Mouse (Mus musculus): Measurements from ENCODE around the gene Mea1. TPM values are rescaled to one million over a fixed set of nuclear protein-coding genes. Genes with fewer than 3 reads are reported as not detected.

Gene Mea1
- total and polyA plus RNA-seq, 2 experiments from 2014 or later: 44.0 to 101 TPM

GRCm38 (mm10) chr17:46727271-46727670, 48.7 kb downstream of the Mea1 start:
- DNase-seq (ENCODE audit: low spot score) (no peak), ATAC-seq (ENCODE audit: insufficient read depth, low read depth) (no peak)
- no peaks in the 10 kb centered on the region for H3K4me1 ChIP-seq (ENCODE audit: control insufficient read depth, insufficient read depth)
- no peak for TF ChIP-seq EP300 (IDR thresholded peaks at IDR 0.05; ENCODE audit: low read depth)
- TF ChIP-seq CTCF (IDR thresholded peaks at IDR 0.05; ENCODE audit: low read depth): no peak
- 90% methylated on average over 11 of the region's 11 CpGs for WGBS
- no peak overlapping the region for H3K9ac ChIP-seq (replicated peaks; ENCODE audit: low read depth, low read length)
- H3K27me3 ChIP-seq (ENCODE audit: control insufficient read depth, insufficient read depth, low read length): peaks cover 11% of the 10 kb centered on the region; the same call in 1 of the 2 replicates
- H3K4me2 ChIP-seq (ENCODE audit: low read depth, low read length): no peak overlapping the region
- H3K27ac ChIP-seq (ENCODE audit: low read depth): no peak overlapping the region
- H3K9me3 ChIP-seq (replicated peaks; ENCODE audit: control insufficient read depth, low read length): no peaks in the 10 kb centered on the region
- no peak overlapping the region for H3K4me3 ChIP-seq (ENCODE audit: low read depth, low read length)
- H3K36me3 ChIP-seq (replicated peaks; ENCODE audit: control insufficient read depth, insufficient read depth, low read length): peaks cover 6% of the 10 kb centered on the region; the same call in 1 of the 2 replicates

- Histone ChIP-seq H3K4me3 (ENCODE audit: low read depth, low read length) (no peak overlapping the region), H3K9me3 (replicated peaks; ENCODE audit: control insufficient read depth, low read length) (no peaks in the 10 kb centered on the region), H3K4me2 (ENCODE audit: low read depth, low read length) (no peak overlapping the region), H3K9ac (replicated peaks; ENCODE audit: low read depth, low read length) (no peak overlapping the region), H3K36me3 (replicated peaks; ENCODE audit: control insufficient read depth, insufficient read depth, low read length) (peaks cover 4% of the 10 kb centered on the region; the same call in 1 of the 2 replicates), H3K4me1 (ENCODE audit: control insufficient read depth, insufficient read depth) (no peaks in the 10 kb centered on the region), H3K27ac (ENCODE audit: low read depth) (no peak overlapping the region), H3K27me3 (ENCODE audit: control insufficient read depth, insufficient read depth, low read length) (peaks cover 11% of the 10 kb centered on the region; the same call in 1 of the 2 replicates)
- DNase-seq (ENCODE audit: low spot score): no peak
- TF ChIP-seq CTCF (IDR thresholded peaks at IDR 0.05; ENCODE audit: low read depth) (0 out of 2 replicates have a peak, but pooled peaks have one; percentile 13), EP300 (IDR thresholded peaks at IDR 0.05; ENCODE audit: low read depth) (no peak)
- WGBS: 38% methylated on average over 6 of the region's 6 CpGs
- ATAC-seq (ENCODE audit: insufficient read depth, low read depth): no peak
Observed at GRCm38 (mm10) chr17:46728021-46728420, 49.4 kb downstream of the Mea1 start.

GRCm38 (mm10) chr17:46728496-46728895, 49.9 kb downstream of the Mea1 start:
- peaks cover 11% of the 10 kb centered on the region; the same call in 1 of the 2 replicates for H3K27me3 ChIP-seq (ENCODE audit: control insufficient read depth, insufficient read depth, low read length)
- H3K9me3 ChIP-seq (replicated peaks; ENCODE audit: control insufficient read depth, low read length): no peaks in the 10 kb centered on the region
- no peak for DNase-seq (ENCODE audit: low spot score)
- H3K36me3 ChIP-seq (replicated peaks; ENCODE audit: control insufficient read depth, insufficient read depth, low read length): no peaks in the 10 kb centered on the region
- WGBS: 55% methylated on average over 11 of the region's 11 CpGs
- H3K4me2 ChIP-seq (ENCODE audit: low read depth, low read length): peak overlapping the region; percentile 28; the same call in 1 of the 2 replicates
- no peak for ATAC-seq (ENCODE audit: insufficient read depth, low read depth)
- no peaks in the 10 kb centered on the region for H3K4me1 ChIP-seq (ENCODE audit: control insufficient read depth, insufficient read depth)
- no peak overlapping the region for H3K4me3 ChIP-seq (ENCODE audit: low read depth, low read length)
- TF ChIP-seq CTCF (IDR thresholded peaks at IDR 0.05; ENCODE audit: low read depth) (no peak), EP300 (IDR thresholded peaks at IDR 0.05; ENCODE audit: low read depth) (no peak)
- H3K9ac ChIP-seq (replicated peaks; ENCODE audit: low read depth, low read length): no peak overlapping the region
- H3K27ac ChIP-seq (ENCODE audit: low read depth): no peak overlapping the region

- Histone ChIP-seq H3K4me3 (ENCODE audit: low read depth, low read length) (no peak within 1 kb of the TSS), H3K27ac (ENCODE audit: low read depth) (no peak within 1 kb of the TSS), H3K27me3 (ENCODE audit: control insufficient read depth, insufficient read depth, low read length) (peaks cover 11% of the 10 kb centered on the region; the same call in 1 of the 2 replicates), H3K4me1 (ENCODE audit: control insufficient read depth, insufficient read depth) (no peaks in the 10 kb centered on the region), H3K9ac (replicated peaks; ENCODE audit: low read depth, low read length) (no peak within 1 kb of the TSS), H3K9me3 (replicated peaks; ENCODE audit: control insufficient read depth, low read length) (no peaks in the 10 kb centered on the region), H3K4me2 (ENCODE audit: low read depth, low read length) (peak within 1 kb of the TSS; percentile 28), H3K36me3 (replicated peaks; ENCODE audit: control insufficient read depth, insufficient read depth, low read length) (no peaks in the 10 kb centered on the region)
- ATAC-seq (ENCODE audit: insufficient read depth, low read depth) (peak; percentile 40), DNase-seq (ENCODE audit: low spot score) (no peak)
- 18% methylated on average over 24 of the region's 24 CpGs for WGBS
- no peak for TF ChIP-seq EP300 (IDR thresholded peaks at IDR 0.05; ENCODE audit: low read depth)
- no peak for TF ChIP-seq CTCF (IDR thresholded peaks at IDR 0.05; ENCODE audit: low read depth)
Observed at GRCm38 (mm10) chr17:46728904-46729318, 50.3 kb downstream of the Mea1 start, which contains the start of gene Gnmt. Gene Gnmt (minus strand): TSS chr17:46729168.

Other genes with a start within 250 kb of the Mea1 start
- 1.5 TPM in 1 of 2 replicates, not detected in the other for gene Crip3, start 249.9 kb upstream of the Mea1 start, total RNA-seq (2014; rRNA removed; ENCODE audit: low replicate concordance)
- 0.48 and 1.00 TPM in 2 replicates for gene Crip3, start 249.9 kb upstream of the Mea1 start, polyA plus RNA-seq (2015; fragmentation: Nextera tagmentation; extraction: Ambion mirVana)
- gene Slc22a7, start 240.3 kb upstream of the Mea1 start, total RNA-seq (2014; rRNA removed; ENCODE audit: low replicate concordance): not detected in 2 replicates
- gene Slc22a7, start 240.3 kb upstream of the Mea1 start, polyA plus RNA-seq (2015; fragmentation: Nextera tagmentation; extraction: Ambion mirVana): not detected in 2 replicates
- 0.31 and 0.80 TPM in 2 replicates for gene Ttbk1, start 191.1 kb upstream of the Mea1 start, total RNA-seq (2014; rRNA removed; ENCODE audit: low replicate concordance)
- 0.04 TPM in 2 replicates for gene Ttbk1, start 191.1 kb upstream of the Mea1 start, polyA plus RNA-seq (2015; fragmentation: Nextera tagmentation; extraction: Ambion mirVana)
- gene Dnph1, start 182.1 kb upstream of the Mea1 start, total RNA-seq (2014; rRNA removed; ENCODE audit: low replicate concordance): 7.0 and 16.0 TPM in 2 replicates
- gene Dnph1, start 182.1 kb upstream of the Mea1 start, polyA plus RNA-seq (2015; fragmentation: Nextera tagmentation; extraction: Ambion mirVana): 9.1 and 10.0 TPM in 2 replicates
- gene Cul9, start 132.4 kb upstream of the Mea1 start, total RNA-seq (2014; rRNA removed; ENCODE audit: low replicate concordance): 12.7 and 20.3 TPM in 2 replicates
- gene Cul9, start 132.4 kb upstream of the Mea1 start, polyA plus RNA-seq (2015; fragmentation: Nextera tagmentation; extraction: Ambion mirVana): 4.9 and 6.1 TPM in 2 replicates
- gene Srf, start 122.6 kb upstream of the Mea1 start, total RNA-seq (2014; rRNA removed; ENCODE audit: low replicate concordance): 192 and 271 TPM in 2 replicates
- 6.4 and 8.8 TPM in 2 replicates for gene Srf, start 122.6 kb upstream of the Mea1 start, polyA plus RNA-seq (2015; fragmentation: Nextera tagmentation; extraction: Ambion mirVana)
- 57.9 and 70.4 TPM in 2 replicates for gene Ptk7, start 49.3 kb upstream of the Mea1 start, total RNA-seq (2014; rRNA removed; ENCODE audit: low replicate concordance)
- gene Ptk7, start 49.3 kb upstream of the Mea1 start, polyA plus RNA-seq (2015; fragmentation: Nextera tagmentation; extraction: Ambion mirVana): 16.9 and 17.2 TPM in 2 replicates
- gene Klc4, start 32.8 kb upstream of the Mea1 start, total RNA-seq (2014; rRNA removed; ENCODE audit: low replicate concordance): 26.2 and 29.0 TPM in 2 replicates
- gene Klc4, start 32.8 kb upstream of the Mea1 start, polyA plus RNA-seq (2015; fragmentation: Nextera tagmentation; extraction: Ambion mirVana): 25.1 and 28.8 TPM in 2 replicates
- 96.7 and 116 TPM in 2 replicates for gene Mrpl2, start 32.6 kb upstream of the Mea1 start, total RNA-seq (2014; rRNA removed; ENCODE audit: low replicate concordance)
- gene Mrpl2, start 32.6 kb upstream of the Mea1 start, polyA plus RNA-seq (2015; fragmentation: Nextera tagmentation; extraction: Ambion mirVana): 152 and 158 TPM in 2 replicates
- gene Cul7, start 28.5 kb upstream of the Mea1 start, total RNA-seq (2014; rRNA removed; ENCODE audit: low replicate concordance): 92.7 and 95.5 TPM in 2 replicates
- gene Cul7, start 28.5 kb upstream of the Mea1 start, polyA plus RNA-seq (2015; fragmentation: Nextera tagmentation; extraction: Ambion mirVana): 18.6 and 20.6 TPM in 2 replicates
- 15.5 and 18.8 TPM in 2 replicates for gene Rrp36, start 4.4 kb upstream of the Mea1 start, total RNA-seq (2014; rRNA removed; ENCODE audit: low replicate concordance)
- 26.6 and 29.7 TPM in 2 replicates for gene Rrp36, start 4.4 kb upstream of the Mea1 start, polyA plus RNA-seq (2015; fragmentation: Nextera tagmentation; extraction: Ambion mirVana)
- gene Klhdc3, start 2.1 kb downstream of the Mea1 start, total RNA-seq (2014; rRNA removed; ENCODE audit: low replicate concordance): 117 and 133 TPM in 2 replicates
- 175 and 178 TPM in 2 replicates for gene Klhdc3, start 2.1 kb downstream of the Mea1 start, polyA plus RNA-seq (2015; fragmentation: Nextera tagmentation; extraction: Ambion mirVana)
- 46.3 and 46.6 TPM in 2 replicates for gene Ppp2r5d, start 26.3 kb downstream of the Mea1 start, total RNA-seq (2014; rRNA removed; ENCODE audit: low replicate concordance)
- gene Ppp2r5d, start 26.3 kb downstream of the Mea1 start, polyA plus RNA-seq (2015; fragmentation: Nextera tagmentation; extraction: Ambion mirVana): 25.2 and 27.1 TPM in 2 replicates
- gene Pex6, start 32.7 kb downstream of the Mea1 start, total RNA-seq (2014; rRNA removed; ENCODE audit: low replicate concordance): 22.2 and 22.7 TPM in 2 replicates
- 6.5 and 8.8 TPM in 2 replicates for gene Pex6, start 32.7 kb downstream of the Mea1 start, polyA plus RNA-seq (2015; fragmentation: Nextera tagmentation; extraction: Ambion mirVana)
- gene Gnmt, start 50.4 kb downstream of the Mea1 start, total RNA-seq (2014; rRNA removed; ENCODE audit: low replicate concordance): 1.1 and 2.7 TPM in 2 replicates
- 2.4 and 2.8 TPM in 2 replicates for gene Gnmt, start 50.4 kb downstream of the Mea1 start, polyA plus RNA-seq (2015; fragmentation: Nextera tagmentation; extraction: Ambion mirVana)
- gene Cnpy3, start 73.4 kb downstream of the Mea1 start, total RNA-seq (2014; rRNA removed; ENCODE audit: low replicate concordance): 37.9 and 44.5 TPM in 2 replicates
- gene Cnpy3, start 73.4 kb downstream of the Mea1 start, polyA plus RNA-seq (2015; fragmentation: Nextera tagmentation; extraction: Ambion mirVana): 27.7 and 29.0 TPM in 2 replicates
- gene Ptcra, start 84.9 kb downstream of the Mea1 start, total RNA-seq (2014; rRNA removed; ENCODE audit: low replicate concordance): 0.27 TPM in 1 of 2 replicates, not detected in the other
- not detected in 2 replicates for gene Ptcra, start 84.9 kb downstream of the Mea1 start, polyA plus RNA-seq (2015; fragmentation: Nextera tagmentation; extraction: Ambion mirVana)
- 75.6 and 80.4 TPM in 2 replicates for gene 2310039H08Rik, start 93.8 kb downstream of the Mea1 start, total RNA-seq (2014; rRNA removed; ENCODE audit: low replicate concordance)
- 74.9 and 76.4 TPM in 2 replicates for gene 2310039H08Rik, start 93.8 kb downstream of the Mea1 start, polyA plus RNA-seq (2015; fragmentation: Nextera tagmentation; extraction: Ambion mirVana)
- 34.6 and 44.3 TPM in 2 replicates for gene Rpl7l1, start 103.9 kb downstream of the Mea1 start, total RNA-seq (2014; rRNA removed; ENCODE audit: low replicate concordance)
- 72.9 and 77.7 TPM in 2 replicates for gene Rpl7l1, start 103.9 kb downstream of the Mea1 start, polyA plus RNA-seq (2015; fragmentation: Nextera tagmentation; extraction: Ambion mirVana)
- 3.6 and 17.2 TPM in 2 replicates for gene Bicral, start 179.7 kb downstream of the Mea1 start, total RNA-seq (2014; rRNA removed; ENCODE audit: low replicate concordance)
- gene Bicral, start 179.7 kb downstream of the Mea1 start, polyA plus RNA-seq (2015; fragmentation: Nextera tagmentation; extraction: Ambion mirVana): 1.8 and 2.3 TPM in 2 replicates
- gene Tbcc, start 211.9 kb downstream of the Mea1 start, total RNA-seq (2014; rRNA removed; ENCODE audit: low replicate concordance): 37.8 and 44.8 TPM in 2 replicates
- 43.6 and 43.7 TPM in 2 replicates for gene Tbcc, start 211.9 kb downstream of the Mea1 start, polyA plus RNA-seq (2015; fragmentation: Nextera tagmentation; extraction: Ambion mirVana)
- not detected in 2 replicates for gene Prph2, start 231.7 kb downstream of the Mea1 start, total RNA-seq (2014; rRNA removed; ENCODE audit: low replicate concordance)
- gene Prph2, start 231.7 kb downstream of the Mea1 start, polyA plus RNA-seq (2015; fragmentation: Nextera tagmentation; extraction: Ambion mirVana): not detected in 2 replicates

All from heart, postnatal 0 days (tissue).